Mouse (Mus musculus) liver, adult 2 months (tissue): ENCODE results near the gene St3gal5. TPM values are rescaled to one million over a fixed set of nuclear protein-coding genes. Genes with fewer than 3 reads are reported as not detected.

Experiments
- DNase-seq: peaks from one replicate; pipeline ENCODE4 v3.0.0-alpha.2; 2011; ENCODE audit warnings: low read depth, low spot score; ENCODE audit errors: extremely low read depth
- H3K27ac ChIP-seq: fragments of 200-500 bp; replicated peaks from 2 replicates; pipeline ENCODE4 v1.5.1; 2012; ENCODE audit warnings: low read depth, mild to moderate bottlenecking, control low read depth, inconsistent platforms, low read length; ENCODE audit not compliant: insufficient read depth
- H3K27me3 ChIP-seq: fragments of 200-500 bp; 2 replicates; pipeline ENCODE4 v1.6.1; 2012; ENCODE audit warnings: mild to moderate bottlenecking, moderate library complexity, low read length, inconsistent platforms; ENCODE audit not compliant: control insufficient read depth, insufficient read depth
- H3K36me3 ChIP-seq: fragments of 200-500 bp; 2 replicates; pipeline ENCODE4 v1.6.1; 2012; ENCODE audit warnings: low read length, inconsistent platforms; ENCODE audit not compliant: control insufficient read depth, insufficient read depth
- H3K4me1 ChIP-seq: fragments of 200-500 bp; 2 replicates; pipeline ENCODE4 v1.6.1; 2011; ENCODE audit warnings: low read length; ENCODE audit not compliant: control insufficient read depth, insufficient read depth
- H3K4me3 ChIP-seq: fragments of 200-500 bp; 2 replicates; pipeline ENCODE4 v1.5.1; 2011; ENCODE audit warnings: low read depth, mild to moderate bottlenecking, control low read depth, low read length, moderate library complexity; ENCODE audit not compliant: insufficient read depth
- H3K79me2 ChIP-seq: fragments of 200-500 bp; 2 replicates; pipeline ENCODE4 v1.6.1; 2012; ENCODE audit warnings: inconsistent platforms, mild to moderate bottlenecking, low read length, moderate library complexity; ENCODE audit not compliant: control insufficient read depth, insufficient read depth
- H3K9ac ChIP-seq: fragments of 200-500 bp; 2 replicates; pipeline ENCODE4 v1.6.1; 2012; ENCODE audit warnings: low read depth, mild to moderate bottlenecking, control low read depth, inconsistent platforms, low read length
- CTCF ChIP-seq: fragments of 200-500 bp; IDR thresholded peaks from 2 replicates; pipeline ENCODE4 v1.5.1; 2011; ENCODE audit warnings: low read depth, low read length, control low read depth
- POLR2A ChIP-seq: fragments of 200-500 bp; IDR thresholded peaks from 2 replicates; pipeline ENCODE4 v1.6.1; 2011; ENCODE audit warnings: low read length, control low read depth; ENCODE audit not compliant: insufficient read depth; ENCODE audit errors: extremely low read depth
- WGBS: fragments of 180-500 bp; shearing (Covaris S2); methylation state at CpG from one replicate; pipeline ENCODE4 v1.1.7; 2018; 5-methylcytosine and 5-hydroxymethylcytosine counted together
- polyA plus RNA-seq: library from polyadenylated mRNA; depleted of rRNA; stranded (reverse); fragments of >200 nt; gene quantifications from 2 replicates; pipeline ENCODE4 v1.2.3, GENCODE M21; 2012
- total RNA-seq: library from RNA; depleted of rRNA; stranded (reverse); fragments of >200 nt; gene quantifications from 2 replicates; pipeline ENCODE4 v1.2.3, GENCODE M21; 2014

Gene St3gal5
- total and polyA plus RNA-seq, 2 experiments, result 61.4 to 162 TPM

DNA sequence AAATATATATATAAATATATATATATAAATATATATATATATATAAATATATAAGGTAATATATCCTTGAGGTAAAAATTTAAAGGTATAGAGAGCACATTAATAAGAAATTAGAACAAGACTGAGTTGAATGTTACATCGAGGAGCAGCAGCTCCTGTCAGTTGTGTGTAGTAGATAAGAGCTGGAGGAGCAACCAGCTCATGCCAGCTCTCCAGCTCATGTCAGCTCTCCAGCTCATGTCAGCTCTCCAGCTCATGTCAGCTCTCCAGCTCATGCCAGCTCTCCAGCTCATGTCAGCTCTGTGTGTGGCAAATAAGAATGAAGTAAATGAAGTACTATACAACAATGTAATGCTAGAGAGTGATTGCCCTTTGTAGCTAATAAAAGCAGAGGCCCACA is 76.0 kb downstream of the St3gal5 start:
- TF ChIP-seq CTCF, result no peak
- TF ChIP-seq POLR2A, result no peak
- H3K9ac ChIP-seq, result no peak overlapping the region
- no peaks in the 10 kb centered on the region for H3K79me2 ChIP-seq
- WGBS, result 66% methylated on average over 1 of the region's 1 CpGs
- H3K27me3 ChIP-seq, result no peaks in the 10 kb centered on the region
- H3K36me3 ChIP-seq, result no peaks in the 10 kb centered on the region
- H3K4me3 ChIP-seq, result no peak overlapping the region
- DNase-seq, result no peak
- H3K4me1 ChIP-seq, result peaks cover 6% of the 10 kb centered on the region
- H3K27ac ChIP-seq, result no peak overlapping the region

GRCm38 (mm10) chr6:72175419-72175818 is 78.0 kb downstream of the St3gal5 start:
- no peak for TF ChIP-seq CTCF
- no peak for TF ChIP-seq POLR2A
- Histone ChIP-seq H3K27ac (no peak overlapping the region), H3K4me1 (peaks cover 6% of the 10 kb centered on the region), H3K36me3 (no peaks in the 10 kb centered on the region), H3K27me3 (no peaks in the 10 kb centered on the region), H3K79me2 (no peaks in the 10 kb centered on the region), H3K4me3 (no peak overlapping the region), H3K9ac (no peak overlapping the region)
- 39% methylated on average over 3 of the region's 3 CpGs for WGBS
- DNase-seq, result peak; percentile 26

DNA sequence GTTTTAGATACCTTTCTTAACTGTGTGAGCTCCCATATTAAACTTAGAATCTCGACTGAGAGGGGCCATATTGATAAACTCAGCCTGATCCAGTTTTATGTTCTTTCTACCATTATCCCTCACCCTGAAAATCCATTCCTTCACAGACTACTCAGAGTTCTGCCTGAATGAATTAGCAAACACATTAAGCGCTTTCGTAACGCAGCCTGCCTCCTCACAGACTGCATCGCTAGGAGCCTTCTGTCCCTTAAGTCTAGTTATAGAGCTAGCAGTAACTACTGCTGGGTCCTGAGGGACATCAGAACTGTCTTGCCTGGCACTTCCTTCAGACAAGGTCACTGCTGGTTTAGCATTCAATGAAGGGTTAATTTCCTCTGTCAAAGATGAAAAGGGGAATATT is 78.6 kb downstream of the St3gal5 start:
- Histone ChIP-seq H3K27me3 (no peaks in the 10 kb centered on the region), H3K4me1 (peaks cover 5% of the 10 kb centered on the region), H3K36me3 (no peaks in the 10 kb centered on the region), H3K9ac (no peak overlapping the region), H3K4me3 (no peak overlapping the region), H3K27ac (no peak overlapping the region), H3K79me2 (no peaks in the 10 kb centered on the region)
- no peak for DNase-seq
- WGBS, result 83% methylated on average over 5 of the region's 5 CpGs
- no peak for TF ChIP-seq CTCF
- no peak for TF ChIP-seq POLR2A

- H3K9ac ChIP-seq, result no peak overlapping the region
- no peak for DNase-seq
- no peak overlapping the region for H3K4me3 ChIP-seq
- TF ChIP-seq POLR2A (no peak), CTCF (no peak)
- WGBS, result 85% methylated on average over 3 of the region's 3 CpGs
- H3K79me2 ChIP-seq, result no peaks in the 10 kb centered on the region
- no peaks in the 10 kb centered on the region for H3K27me3 ChIP-seq
- no peaks in the 10 kb centered on the region for H3K4me1 ChIP-seq
- no peak overlapping the region for H3K27ac ChIP-seq
- H3K36me3 ChIP-seq, result no peaks in the 10 kb centered on the region
These were observed 80.0 kb downstream of the St3gal5 start for GRCm38 (mm10) chr6:72177417-72177816.

- no peaks in the 10 kb centered on the region for H3K36me3 ChIP-seq
- no peak for TF ChIP-seq POLR2A
- no peak for TF ChIP-seq CTCF
- DNase-seq, result no peak
- H3K79me2 ChIP-seq, result no peaks in the 10 kb centered on the region
- H3K4me1 ChIP-seq, result no peaks in the 10 kb centered on the region
- H3K4me3 ChIP-seq, result no peak overlapping the region
- H3K9ac ChIP-seq, result no peak overlapping the region
- no peaks in the 10 kb centered on the region for H3K27me3 ChIP-seq
- 92% methylated on average over 3 of the region's 3 CpGs for WGBS
- H3K27ac ChIP-seq, result no peak overlapping the region
These were observed 81.6 kb downstream of the St3gal5 start for GRCm38 (mm10) chr6:72179006-72179405.

GRCm38 (mm10) chr6:72179562-72180502 is 82.4 kb downstream of the St3gal5 start:
- H3K4me3 ChIP-seq, result no peak overlapping the region
- no peak overlapping the region for H3K27ac ChIP-seq
- no peaks in the 10 kb centered on the region for H3K79me2 ChIP-seq
- H3K36me3 ChIP-seq, result no peaks in the 10 kb centered on the region
- TF ChIP-seq CTCF, result no peak
- TF ChIP-seq POLR2A, result no peak
- no peak for DNase-seq
- H3K9ac ChIP-seq, result no peak overlapping the region
- 82% methylated on average over 12 of the region's 12 CpGs for WGBS
- H3K27me3 ChIP-seq, result no peaks in the 10 kb centered on the region
- no peaks in the 10 kb centered on the region for H3K4me1 ChIP-seq
